Mouse (Mus musculus) stomach, postnatal 0 days (tissue): Measurements from ENCODE around the gene Eif2b2. TPM values are rescaled to one million over a fixed set of nuclear protein-coding genes. Genes with fewer than 3 reads are reported as not detected.
A peak's percentile ranks its signal among the peaks of the same experiment; 100 is the strongest.

Source experiments
- ATAC-seq: fragments of 200-750 bp; cut with Nextera tagmentation; 2 replicates; pipeline ENCODE4 v1.8.0; 2017; ENCODE audit not compliant: low FRiP score, low TSS enrichment
- DNase-seq: peaks from one replicate; pipeline ENCODE4 v3.0.0-alpha.2; 2016; ENCODE audit warnings: low spot score
- H3K27ac ChIP-seq: fragments of 300-500 bp; sonication (generic); replicated peaks from 2 replicates; pipeline ENCODE4 v1.5.1; 2014; ENCODE audit warnings: mild to moderate bottlenecking, control low read depth
- H3K27me3 ChIP-seq: fragments of 300-500 bp; sonication (generic); 2 replicates; pipeline ENCODE4 v1.6.1; 2014; ENCODE audit warnings: low read length; ENCODE audit not compliant: control insufficient read depth, insufficient read depth
- H3K36me3 ChIP-seq: fragments of 300-500 bp; sonication (generic); 2 replicates; pipeline ENCODE4 v1.6.1; 2014; ENCODE audit warnings: low read length, mixed read lengths; ENCODE audit not compliant: control insufficient read depth, insufficient read depth
- H3K4me1 ChIP-seq: fragments of 300-500 bp; sonication (generic); replicated peaks from 2 replicates; pipeline ENCODE4 v1.6.1; 2014; ENCODE audit warnings: antibody characterized with exemption; ENCODE audit not compliant: control insufficient read depth, insufficient read depth
- H3K4me2 ChIP-seq: fragments of 300-500 bp; sonication (generic); replicated peaks from 2 replicates; pipeline ENCODE4 v1.6.1; 2014; ENCODE audit warnings: low read depth, mild to moderate bottlenecking, control low read depth, moderate library complexity
- H3K4me3 ChIP-seq: fragments of 300-500 bp; sonication (generic); 2 replicates; pipeline ENCODE4 v1.5.1; 2014; ENCODE audit warnings: low read depth, low read length, control low read depth
- H3K9ac ChIP-seq: fragments of 300-500 bp; sonication (generic); 2 replicates; pipeline ENCODE4 v1.6.1; 2014; ENCODE audit warnings: mild to moderate bottlenecking, low read length, control low read depth, mixed read lengths
- H3K9me3 ChIP-seq: fragments of 300-500 bp; sonication (generic); 2 replicates; pipeline ENCODE4 v1.6.1; 2016; ENCODE audit warnings: low read length; ENCODE audit not compliant: control insufficient read depth
- CTCF ChIP-seq: IDR thresholded peaks from 2 replicates; pipeline ENCODE4 v1.5.1; 2016; ENCODE audit warnings: antibody characterized with exemption, low read depth, mild to moderate bottlenecking, moderate library complexity
- EP300 ChIP-seq: optimal IDR thresholded peaks from 2 replicates; pipeline ENCODE3; 2016; ENCODE audit warnings: antibody characterized with exemption
- WGBS: fragments of 180-500 bp; shearing (Covaris S2); extraction: QIAGEN DNeasy Blood & Tissue Kit; methylation state at CpG from one replicate; pipeline ENCODE4 v1.1.7; 2014; 5-methylcytosine and 5-hydroxymethylcytosine counted together
- microRNA-seq: library from miRNA; unstranded; fragments of <30 nt; microRNA quantifications from one replicate; pipeline ENCODE4, GENCODE M21; 2016
- polyA plus RNA-seq: library from polyadenylated mRNA; unstranded; fragments of >200 nt; fragmentation: Nextera tagmentation; extraction: Ambion mirVana; gene quantifications from 2 replicates; pipeline ENCODE4 v1.2.1, GENCODE M21; 2015

Eif2b2 gene
- polyA plus RNA-seq, 1 experiment from 2014 or later, result 58.7 TPM

GRCm38 (mm10) chr12:85270319-85270718, 51.0 kb downstream of the Eif2b2 start, which contains the start of gene Mlh3:
Mlh3 (minus strand) TSS chr12:85270599.
- peak within 1 kb of the TSS; percentile 47 for H3K4me3 ChIP-seq
- H3K9me3 ChIP-seq, result no peaks in the 10 kb centered on the region
- 1% methylated on average over 35 of the region's 35 CpGs for WGBS
- peak; percentile 84 for ATAC-seq
- DNase-seq, result peak; percentile 91
- H3K4me2 ChIP-seq, result peak within 1 kb of the TSS; percentile 57
- no peaks in the 10 kb centered on the region for H3K36me3 ChIP-seq
- no peaks in the 10 kb centered on the region for H3K27me3 ChIP-seq
- TF ChIP-seq CTCF, result peak; percentile 70
- TF ChIP-seq EP300, result no peak
- H3K4me1 ChIP-seq, result 0 out of 2 replicates have a peak, but pooled peaks cover 3% of the 10 kb centered on the region
- H3K9ac ChIP-seq, result peak within 1 kb of the TSS; percentile 50
- peak within 1 kb of the TSS; percentile 13; the same call in 1 of the 2 replicates for H3K27ac ChIP-seq

- Histone ChIP-seq H3K4me3 (no peak overlapping the region), H3K27ac (no peak overlapping the region), H3K9me3 (no peaks in the 10 kb centered on the region), H3K27me3 (no peaks in the 10 kb centered on the region), H3K4me1 (0 out of 2 replicates have a peak, but pooled peaks cover 3% of the 10 kb centered on the region), H3K9ac (no peak overlapping the region), H3K4me2 (no peak overlapping the region), H3K36me3 (no peaks in the 10 kb centered on the region)
- no peak for TF ChIP-seq EP300
- TF ChIP-seq CTCF, result peak; percentile 24; the same call in 1 of the 2 replicates
- 73% methylated on average over 7 of the region's 7 CpGs for WGBS
- no peak for DNase-seq
- no peak for ATAC-seq
Observed at GRCm38 (mm10) chr12:85271132-85271842, 52.0 kb downstream of the Eif2b2 start.

- peak; percentile 68 for ATAC-seq
Observed at GRCm38 (mm10) chr12:85271843-85272206, 52.5 kb downstream of the Eif2b2 start.

GRCm38 (mm10) chr12:85273508-85273907, 54.2 kb downstream of the Eif2b2 start:
- H3K36me3 ChIP-seq, result no peaks in the 10 kb centered on the region
- H3K4me1 ChIP-seq, result 0 out of 2 replicates have a peak, but pooled peaks cover 3% of the 10 kb centered on the region
- no peak overlapping the region for H3K4me2 ChIP-seq
- H3K27me3 ChIP-seq, result no peaks in the 10 kb centered on the region
- ATAC-seq (no peak; the same call in 1 of the 2 replicates), DNase-seq (no peak)
- H3K9me3 ChIP-seq, result no peaks in the 10 kb centered on the region
- no peak overlapping the region for H3K9ac ChIP-seq
- H3K4me3 ChIP-seq, result no peak overlapping the region
- peak overlapping the region; percentile 63 for H3K27ac ChIP-seq
- no peak for TF ChIP-seq EP300
- no peak for TF ChIP-seq CTCF
- WGBS, result 35% methylated on average over 10 of the region's 10 CpGs

More at GRCm38 (mm10) chr12:85271843-85272206, 52.5 kb downstream of the Eif2b2 start:
- no peaks in the 10 kb centered on the region for H3K27me3 ChIP-seq
- WGBS, result 52% methylated on average over 4 of the region's 4 CpGs
- H3K4me3 ChIP-seq, result no peak overlapping the region
- DNase-seq, result no peak
- H3K9me3 ChIP-seq, result no peaks in the 10 kb centered on the region
- 0 out of 2 replicates have a peak, but pooled peaks cover 3% of the 10 kb centered on the region for H3K4me1 ChIP-seq
- H3K36me3 ChIP-seq, result no peaks in the 10 kb centered on the region
- no peak overlapping the region for H3K9ac ChIP-seq
- H3K27ac ChIP-seq, result no peak overlapping the region
- H3K4me2 ChIP-seq, result no peak overlapping the region
- no peak for TF ChIP-seq CTCF
- TF ChIP-seq EP300, result no peak

Small RNAs within 50 kb of the gene (microRNA-seq; reads per million reads assigned to microRNA genes)
- not detected for gene Mir6938

Other genes with a start within 250 kb of the Eif2b2 start
- gene Fcf1, start 248.6 kb upstream of the Eif2b2 start, polyA plus RNA-seq, result 95.3 and 99.2 TPM in 2 replicates
- 4.8 and 5.0 TPM in 2 replicates for gene Arel1, start 248.6 kb upstream of the Eif2b2 start, polyA plus RNA-seq
- 9.2 and 10.5 TPM in 2 replicates for gene Ylpm1, start 223.2 kb upstream of the Eif2b2 start, polyA plus RNA-seq
- 1.5 and 1.9 TPM in 2 replicates for gene Prox2, start 108.7 kb upstream of the Eif2b2 start, polyA plus RNA-seq
- 63.2 and 70.2 TPM in 2 replicates for gene Dlst, start 108.6 kb upstream of the Eif2b2 start, polyA plus RNA-seq
- 0.65 and 0.75 TPM in 2 replicates for gene Rps6kl1, start 68.2 kb upstream of the Eif2b2 start, polyA plus RNA-seq
- 3.0 and 3.5 TPM in 2 replicates for gene Pgf, start 41.7 kb upstream of the Eif2b2 start, polyA plus RNA-seq
- 3.0 and 3.2 TPM in 2 replicates for gene Mlh3, start 51.1 kb downstream of the Eif2b2 start, polyA plus RNA-seq
- 33.6 and 35.9 TPM in 2 replicates for gene Acyp1, start 69.0 kb downstream of the Eif2b2 start, polyA plus RNA-seq
- 0.76 and 0.93 TPM in 2 replicates for gene Zc2hc1c, start 69.1 kb downstream of the Eif2b2 start, polyA plus RNA-seq
- gene Nek9, start 119.9 kb downstream of the Eif2b2 start, polyA plus RNA-seq, result 7.2 and 8.1 TPM in 2 replicates
- 351 and 370 TPM in 2 replicates for gene Tmed10, start 155.4 kb downstream of the Eif2b2 start, polyA plus RNA-seq